Mouse (Mus musculus) spleen, adult 12 weeks (tissue): ENCODE data around the gene Stat6.
A peak's percentile ranks its signal among the peaks of the same experiment; 100 is the strongest.

Experiments used
- DNase-seq: peaks from one replicate; pipeline ENCODE4 v3.0.0; 2022; ENCODE audit warnings: low spot score

Gene Stat6

GRCm38 (mm10) chr10:127615034-127615374 is 27.8 kb upstream of the Stat6 start:
- no peak for DNase-seq

- no peak for DNase-seq
Observed at GRCm38 (mm10) chr10:127615591-127615990, 27.2 kb upstream of the Stat6 start.

GRCm38 (mm10) chr10:127616261-127616679 is 26.5 kb upstream of the Stat6 start:
- no peak for DNase-seq

DNA sequence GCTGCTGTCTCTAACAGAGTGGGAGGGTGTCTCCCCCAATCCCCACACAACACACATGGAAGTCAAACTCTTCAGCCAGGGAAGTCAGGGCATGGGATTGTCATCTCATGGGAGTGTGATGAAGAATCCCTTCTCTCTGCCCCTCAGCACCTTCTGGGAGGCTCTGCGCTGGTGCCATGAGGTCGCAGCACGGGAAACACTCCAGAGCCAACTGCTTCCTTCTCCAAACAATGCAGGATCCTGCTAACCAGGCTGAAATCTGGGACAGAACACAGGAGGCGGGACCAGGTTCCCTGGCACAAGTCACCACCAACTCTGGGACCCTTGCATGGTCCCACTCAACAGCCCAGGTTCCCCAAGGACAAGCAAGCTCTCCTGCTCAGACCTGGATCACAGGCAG is 25.5 kb upstream of the Stat6 start:
- DNase-seq, result no peak

GRCm38 (mm10) chr10:127618173-127618572 is 24.6 kb upstream of the Stat6 start:
- DNase-seq, result no peak

GRCm38 (mm10) chr10:127619119-127619721 is 23.6 kb upstream of the Stat6 start:
- DNase-seq, result no peak

DNA sequence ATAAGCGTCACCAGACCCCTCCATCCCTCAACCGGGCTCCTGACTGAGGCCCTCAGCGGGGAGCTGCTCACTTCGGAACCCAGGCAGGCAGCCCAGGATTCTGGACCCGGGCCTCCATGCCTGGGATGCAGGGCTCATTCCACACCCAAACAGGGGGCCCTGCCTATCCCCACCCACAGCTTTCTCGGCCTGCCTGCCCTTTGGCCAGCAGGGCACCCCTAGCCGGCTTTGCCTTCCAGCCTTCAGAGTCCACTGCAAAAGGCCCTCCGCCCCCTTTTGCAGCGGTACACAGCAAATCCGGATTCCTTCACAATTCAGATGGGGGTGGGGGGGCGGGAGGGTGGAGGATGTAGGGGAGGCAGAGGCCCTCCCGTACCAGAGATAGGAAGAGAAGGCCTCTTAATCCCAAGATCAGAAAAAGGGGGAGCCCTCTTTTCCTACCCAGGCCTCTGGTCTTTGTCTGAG is 22.8 kb upstream of the Stat6 start:
- no peak for DNase-seq

DNA sequence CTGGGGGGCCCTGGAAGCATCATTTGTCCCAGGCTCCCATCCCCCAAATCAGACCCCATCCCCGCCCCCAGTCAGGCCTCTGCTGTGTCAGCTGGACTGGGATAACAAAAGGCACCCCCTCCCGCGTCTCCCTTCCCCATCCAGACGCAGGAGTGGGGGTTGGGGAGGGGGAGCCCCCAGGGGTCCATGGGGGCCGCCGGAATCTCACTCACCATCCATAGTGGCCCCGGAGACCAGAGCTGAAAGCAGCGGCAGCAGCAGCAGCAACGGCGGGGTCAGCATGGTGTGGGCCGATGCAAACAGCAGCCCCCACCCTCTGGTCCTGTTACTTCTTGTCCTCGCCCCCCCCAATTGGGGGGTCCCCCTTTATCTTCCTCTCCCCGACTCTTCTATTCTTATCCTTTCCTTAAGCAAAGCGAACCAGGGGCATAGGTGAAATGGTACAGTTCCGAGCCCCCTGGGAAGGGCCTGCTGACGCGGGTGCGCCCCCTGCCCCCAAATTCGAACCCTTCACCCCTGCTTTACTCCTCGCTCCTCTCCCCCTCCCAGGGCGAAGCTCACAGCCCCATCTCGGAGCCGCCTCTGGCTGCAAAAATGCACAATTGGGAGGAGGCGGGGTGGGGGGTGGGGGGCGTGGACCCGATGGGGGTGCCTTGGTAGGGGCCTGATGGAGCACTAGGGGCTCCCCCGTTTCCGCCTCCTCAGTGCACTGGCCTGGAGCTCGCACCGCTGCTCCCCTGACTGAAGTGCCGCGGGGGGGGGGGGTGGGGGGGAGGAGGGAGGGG is 22.2 kb upstream of the Stat6 start, which contains the start of gene Lrp1:
Gene Lrp1, minus strand, starts transcription at position 743 of the 785 bp plus-strand sequence.
- DNase-seq, result no peak

GRCm38 (mm10) chr10:127621191-127622056 is 21.4 kb upstream of the Stat6 start:
- DNase-seq, result no peak

DNA sequence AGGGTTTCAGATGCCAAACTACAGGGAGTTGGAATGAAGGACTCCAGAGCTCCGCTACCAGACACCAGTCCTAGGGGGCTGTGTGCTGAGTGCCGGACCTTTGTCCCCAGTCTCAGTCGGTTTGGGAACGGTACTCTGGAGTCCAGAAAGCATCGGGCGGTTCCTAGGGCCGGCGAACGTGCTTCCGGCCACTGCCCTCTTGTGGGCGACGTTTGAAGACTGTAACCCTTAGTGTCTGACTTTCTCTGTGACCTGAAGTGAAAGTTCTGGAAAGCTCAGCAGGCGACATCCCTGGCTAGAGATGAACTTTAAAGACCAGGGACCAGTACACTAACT is 20.8 kb upstream of the Stat6 start:
- DNase-seq, result no peak

GRCm38 (mm10) chr10:127622661-127623060 is 20.1 kb upstream of the Stat6 start:
- no peak for DNase-seq

DNA sequence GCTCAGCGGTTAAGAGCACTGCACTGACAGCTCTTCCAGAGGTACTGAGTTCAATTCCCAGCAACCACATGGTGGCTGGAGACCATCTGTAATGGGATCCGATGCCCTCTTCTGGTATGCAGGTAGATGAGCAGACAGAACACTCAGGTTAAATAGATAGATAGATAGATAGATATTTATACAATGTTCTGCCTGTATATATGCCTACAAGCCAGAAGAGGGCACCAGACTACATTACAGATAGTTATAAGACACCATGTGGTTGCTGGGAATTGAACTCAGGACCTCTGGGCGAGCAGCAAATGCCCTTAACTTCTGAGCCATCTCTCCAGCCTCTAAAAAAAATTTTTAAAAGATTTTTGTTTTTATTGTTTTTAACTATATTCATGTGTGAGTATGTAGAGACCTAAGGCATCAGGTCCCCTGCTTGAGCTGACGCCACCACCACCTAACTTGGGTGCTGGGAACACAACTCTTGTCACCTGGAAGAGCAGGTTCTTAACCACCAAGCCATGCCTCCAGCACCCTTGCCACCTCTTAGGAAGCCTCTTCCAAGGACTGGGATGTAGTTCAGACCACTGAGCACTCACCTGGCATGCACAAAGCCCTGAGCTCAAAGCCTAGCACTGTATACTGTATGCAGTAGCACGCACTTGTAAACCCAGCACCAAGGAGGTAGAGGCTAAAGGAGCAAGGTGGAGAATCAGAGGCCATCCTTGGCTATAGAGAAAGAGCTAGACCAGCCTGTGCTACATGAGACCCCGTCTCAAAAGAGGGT is 19.2 kb upstream of the Stat6 start:
- DNase-seq, result no peak

- no peak for DNase-seq
Observed at GRCm38 (mm10) chr10:127626433-127626832, 16.4 kb upstream of the Stat6 start.

DNA sequence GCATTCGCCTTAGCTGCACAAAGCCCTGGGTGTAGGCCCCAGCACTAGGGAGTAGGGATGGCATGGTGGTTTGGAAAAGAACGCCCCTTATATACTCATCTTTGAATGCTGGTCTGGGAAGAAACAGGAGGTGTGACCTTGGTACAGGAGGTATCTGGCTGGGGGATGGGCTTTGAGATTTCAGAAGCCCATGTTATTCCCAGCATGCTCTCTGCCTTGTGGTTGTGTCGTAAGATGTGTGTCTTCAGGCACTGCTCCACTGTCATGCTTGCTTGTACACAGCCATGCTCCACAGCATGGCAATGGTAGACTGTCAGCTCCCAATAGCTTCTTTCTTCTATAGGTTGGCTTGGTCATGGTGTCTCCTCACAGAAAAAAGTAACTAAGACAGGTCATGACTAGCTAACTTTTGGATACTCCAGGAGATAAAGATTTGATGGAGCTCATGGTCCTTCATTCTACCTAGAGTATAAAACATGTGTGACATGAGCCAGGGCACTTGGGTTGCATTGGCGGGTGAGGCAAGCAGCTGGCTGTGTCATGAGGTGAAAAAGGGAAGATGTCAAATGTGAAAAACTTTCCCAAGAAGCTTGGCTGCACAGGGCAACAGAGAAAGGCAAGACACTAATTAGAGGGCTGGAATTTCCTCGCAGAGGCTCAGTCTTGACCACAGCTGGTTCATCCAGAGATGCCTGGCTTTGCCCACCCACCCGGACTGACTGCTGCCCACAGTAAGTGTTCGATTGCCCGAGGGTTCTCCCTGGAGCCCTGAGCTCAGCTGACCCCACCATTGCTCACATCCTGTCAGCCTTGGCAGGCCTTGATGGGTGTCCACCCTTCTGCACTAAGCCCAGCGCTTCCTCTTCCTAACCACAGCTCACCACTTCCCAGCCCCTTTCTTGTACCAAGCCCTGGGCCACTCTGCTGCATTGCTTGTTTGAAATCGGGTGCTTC is 11.2 kb upstream of the Stat6 start:
- no peak for DNase-seq

DNA sequence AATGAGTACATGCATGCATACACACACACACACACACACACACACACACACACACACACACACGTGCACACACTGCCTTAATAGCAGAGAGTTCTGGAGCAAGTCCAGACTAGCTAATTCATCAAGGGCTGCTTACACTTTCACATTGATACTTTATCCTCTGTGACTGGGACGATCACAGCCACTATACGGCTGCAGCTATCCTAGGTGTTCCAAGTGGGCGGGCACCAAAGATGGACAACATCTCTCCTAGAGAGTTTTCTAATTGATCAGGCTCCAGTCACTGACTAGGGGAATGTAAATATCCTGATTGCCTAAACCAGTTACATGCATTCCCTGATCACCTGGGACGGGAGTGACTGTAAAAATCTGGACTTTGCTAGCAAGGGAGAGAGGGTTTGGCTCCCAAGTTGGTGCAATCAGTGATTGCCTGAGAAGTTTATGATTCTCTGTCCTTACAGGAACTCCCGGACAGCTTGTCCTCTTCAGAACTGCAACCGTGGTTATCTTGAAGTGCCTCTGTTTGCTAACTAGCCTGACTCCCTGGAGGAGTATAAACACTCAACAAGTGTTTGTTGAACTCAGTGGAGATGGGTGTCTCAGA is 10.0 kb upstream of the Stat6 start:
- no peak for DNase-seq

- no peak for DNase-seq
Observed at GRCm38 (mm10) chr10:127640421-127640820, 2.4 kb upstream of the Stat6 start.

DNA sequence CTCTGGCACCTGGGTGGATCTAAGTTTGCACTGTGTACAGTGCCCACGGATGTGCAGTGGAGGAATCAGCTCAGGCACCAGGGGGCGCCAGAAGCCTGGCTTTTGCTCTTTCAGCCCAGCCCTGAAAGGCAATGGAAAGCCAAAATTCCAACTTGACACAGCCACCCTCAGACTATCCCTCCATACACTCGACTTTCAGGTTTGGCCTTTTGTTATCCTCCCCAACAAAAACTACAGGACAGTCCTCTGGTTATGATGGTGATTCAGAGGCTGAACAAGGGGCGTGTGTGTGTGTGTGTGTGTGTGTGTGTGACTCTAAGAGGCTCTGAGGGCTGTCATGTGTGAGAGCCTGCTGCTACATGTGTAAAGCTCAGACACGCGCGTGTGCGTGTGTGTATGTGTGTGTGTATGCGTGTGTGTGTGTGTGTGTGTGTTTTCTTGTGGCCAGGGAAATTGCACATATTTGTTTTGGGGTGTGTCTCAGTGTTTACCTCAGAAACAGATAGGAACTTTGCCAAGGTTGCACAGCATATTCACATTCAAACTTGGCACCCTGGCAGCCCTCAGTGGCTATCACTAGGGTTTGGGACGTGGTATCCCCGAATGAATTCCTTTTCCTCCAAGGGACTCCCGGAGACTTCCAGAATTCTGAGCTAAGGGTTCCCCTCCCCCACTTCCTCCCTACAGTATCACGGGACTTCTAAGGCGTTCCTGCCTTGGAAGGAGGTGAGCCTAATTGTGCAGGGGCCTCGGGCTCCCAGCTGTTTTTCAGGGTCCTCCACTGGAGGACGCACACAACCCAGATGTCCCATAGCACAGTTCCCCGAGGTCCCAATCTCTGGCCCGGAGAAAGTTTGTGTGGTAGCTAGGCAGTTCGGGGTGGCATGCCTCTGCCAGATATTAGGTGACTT is 670 bp upstream of the Stat6 start:
- peak; percentile 80 for DNase-seq

GRCm38 (mm10) chr10:127643553-127644238 is 910 bp downstream of the Stat6 start:
- peak; percentile 70 for DNase-seq

DNA sequence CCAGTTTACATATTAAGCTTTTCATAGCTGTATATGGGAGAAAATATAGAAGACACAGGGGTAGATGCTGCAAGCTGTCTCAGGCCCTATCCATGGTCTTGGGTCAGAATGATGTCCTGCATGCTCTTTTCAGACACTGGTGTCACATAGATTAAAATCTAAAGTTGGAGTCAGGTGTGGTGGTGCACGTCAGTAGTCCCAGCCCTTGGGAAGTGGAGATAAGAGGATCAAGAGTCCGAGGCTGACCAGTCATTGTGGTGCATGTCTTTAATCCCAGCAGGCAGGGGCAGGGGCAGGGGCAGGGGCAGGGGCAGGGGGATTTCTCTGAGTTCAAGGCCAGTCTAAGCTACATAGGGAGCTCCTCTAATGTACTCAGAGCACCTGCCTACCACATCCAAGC is 3.0 kb downstream of the Stat6 start:
- no peak for DNase-seq
